Mouse (Mus musculus): ENCODE data around the gene Smad5. TPM values are rescaled to one million over a fixed set of nuclear protein-coding genes. Genes with fewer than 3 reads are reported as not detected.

Smad5 gene
- polyA plus RNA-seq, 1 experiment from 2014 or later, result 3.7 TPM

- DNase-seq, result no peak
These were observed 36.7 kb downstream of the Smad5 start for GRCm38 (mm10) chr13:56739556-56739955.

DNA sequence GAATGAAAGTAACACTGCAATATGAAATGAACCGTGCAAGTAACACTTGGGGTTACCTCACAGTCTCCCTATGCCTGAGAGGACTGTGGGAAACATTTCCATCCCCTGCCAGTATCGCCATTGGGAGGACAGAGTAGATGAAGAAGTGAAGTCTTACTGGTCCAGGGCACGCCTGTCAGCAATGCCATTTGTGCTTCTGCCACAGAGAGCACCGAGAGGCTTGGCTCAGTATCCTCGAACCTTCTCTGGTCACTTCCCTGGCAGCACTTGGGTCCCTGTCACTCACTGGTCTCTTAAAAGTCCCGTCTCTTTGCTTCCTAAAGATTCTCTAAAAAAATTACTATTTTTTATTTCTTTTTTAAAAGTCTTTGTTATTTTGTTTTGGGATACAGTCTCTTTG is 37.7 kb downstream of the Smad5 start:
- DNase-seq, result no peak
- no peak for ATAC-seq (ENCODE audit: low read depth)
- no peak overlapping the region for H3K9ac ChIP-seq

More at GRCm38 (mm10) chr13:56739556-56739955, 36.7 kb downstream of the Smad5 start:
- H3K4me3 ChIP-seq (replicated peaks), result no peak overlapping the region
- no peak overlapping the region for H3K9ac ChIP-seq
- H3K4me1 ChIP-seq (replicated peaks), result peaks cover 9% of the 10 kb centered on the region
- WGBS (ENCODE audit: insufficient replicate concordance), result 79% methylated on average over 5 of the region's 5 CpGs
- no peaks in the 10 kb centered on the region for H3K9me3 ChIP-seq (replicated peaks)
- H3K4me2 ChIP-seq, result no peak overlapping the region
- no peaks in the 10 kb centered on the region for H3K27me3 ChIP-seq
- no peak overlapping the region for H3K27ac ChIP-seq
- H3K36me3 ChIP-seq, result peaks cover 38% of the 10 kb centered on the region
- no peak for ATAC-seq (ENCODE audit: low read depth)

DNA sequence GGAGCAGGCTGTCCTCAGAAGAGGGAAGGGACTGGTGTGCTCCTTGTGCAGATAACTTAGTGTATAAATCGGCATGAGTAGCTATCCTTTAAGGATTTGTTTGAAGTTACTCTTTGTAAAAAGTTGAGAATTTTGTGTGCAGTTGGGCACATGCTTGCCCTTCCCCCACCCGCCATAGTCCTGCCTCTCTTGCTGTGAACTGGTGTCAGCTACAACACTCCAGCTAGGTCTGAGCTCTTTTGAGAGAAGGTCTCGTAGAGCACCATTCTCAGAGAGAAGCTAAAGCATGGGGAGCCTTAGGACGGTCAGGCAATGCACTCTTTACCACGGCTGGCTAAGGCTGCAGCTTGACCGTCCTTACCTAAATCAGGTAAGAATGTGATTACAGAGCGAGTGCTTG is 38.9 kb downstream of the Smad5 start:
- WGBS (ENCODE audit: insufficient replicate concordance), result 74% methylated on average over 7 of the region's 7 CpGs
- Histone ChIP-seq H3K27ac (no peak overlapping the region), H3K27me3 (no peaks in the 10 kb centered on the region), H3K9me3 (replicated peaks) (no peaks in the 10 kb centered on the region), H3K36me3 (peaks cover 31% of the 10 kb centered on the region), H3K4me3 (replicated peaks) (no peak overlapping the region), H3K4me2 (no peak overlapping the region), H3K4me1 (replicated peaks) (0 out of 2 replicates have a peak, but pooled peaks cover under 1% of the 10 kb centered on the region), H3K9ac (no peak overlapping the region)
- no peak for DNase-seq
- no peak for ATAC-seq (ENCODE audit: low read depth)

More for the DNA sequence above, 37.7 kb downstream of the Smad5 start:
- 73% methylated on average over 6 of the region's 6 CpGs for WGBS (ENCODE audit: insufficient replicate concordance)
- no peaks in the 10 kb centered on the region for H3K9me3 ChIP-seq (replicated peaks)
- H3K4me1 ChIP-seq (replicated peaks), result 0 out of 2 replicates have a peak, but pooled peaks cover under 1% of the 10 kb centered on the region
- H3K4me3 ChIP-seq (replicated peaks), result no peak overlapping the region
- no peak overlapping the region for H3K27ac ChIP-seq
- no peak overlapping the region for H3K4me2 ChIP-seq
- no peaks in the 10 kb centered on the region for H3K27me3 ChIP-seq
- H3K36me3 ChIP-seq, result peaks cover 35% of the 10 kb centered on the region

DNA sequence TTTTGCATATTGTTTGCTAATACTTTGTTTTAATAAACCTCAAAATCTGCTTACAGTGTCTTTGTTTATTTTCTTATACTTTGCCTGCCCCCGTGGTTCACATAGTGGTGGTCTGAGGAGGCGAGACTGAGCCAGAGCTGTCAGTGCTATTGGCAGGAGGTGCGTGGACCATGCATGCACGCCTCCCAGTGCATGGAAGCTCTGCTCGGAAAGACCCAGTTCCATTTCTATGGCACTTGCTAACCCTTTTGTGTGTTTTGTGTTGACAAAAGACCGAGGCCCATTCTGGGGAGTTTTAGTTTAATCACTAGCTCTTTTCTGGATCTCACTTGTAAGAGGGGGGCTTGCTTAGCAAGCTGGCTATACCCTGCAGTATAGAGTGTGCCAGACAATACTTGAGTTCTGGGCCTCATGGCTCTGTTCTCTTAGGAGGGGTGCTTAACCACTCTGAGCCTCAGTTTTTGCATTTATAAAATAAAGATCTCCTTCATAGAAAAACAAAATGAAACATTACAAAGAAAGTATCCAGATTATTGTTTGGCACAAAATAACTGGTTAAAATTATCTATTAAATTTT is 39.6 kb downstream of the Smad5 start:
- Histone ChIP-seq H3K27ac (no peak overlapping the region), H3K36me3 (peaks cover 26% of the 10 kb centered on the region), H3K4me3 (replicated peaks) (no peak overlapping the region), H3K9ac (no peak overlapping the region), H3K27me3 (no peaks in the 10 kb centered on the region), H3K9me3 (replicated peaks) (no peaks in the 10 kb centered on the region), H3K4me1 (replicated peaks) (0 out of 2 replicates have a peak, but pooled peaks cover 5% of the 10 kb centered on the region), H3K4me2 (no peak overlapping the region)
- WGBS (ENCODE audit: insufficient replicate concordance), result 78% methylated on average over 6 of the region's 6 CpGs
- no peak for ATAC-seq (ENCODE audit: low read depth)
- no peak for DNase-seq

- no peak overlapping the region for H3K9ac ChIP-seq
- H3K4me2 ChIP-seq, result no peak overlapping the region
- H3K27me3 ChIP-seq, result peaks cover 22% of the 10 kb centered on the region
- no peak for DNase-seq
- 56% methylated on average over 10 of the region's 10 CpGs for WGBS (ENCODE audit: insufficient replicate concordance)
- 0 out of 2 replicates have a peak, but pooled peaks cover 8% of the 10 kb centered on the region for H3K4me1 ChIP-seq (replicated peaks)
- H3K4me3 ChIP-seq (replicated peaks), result no peak overlapping the region
- H3K36me3 ChIP-seq, result no peaks in the 10 kb centered on the region
- no peaks in the 10 kb centered on the region for H3K9me3 ChIP-seq (replicated peaks)
- no peak overlapping the region for H3K27ac ChIP-seq
- ATAC-seq (ENCODE audit: low read depth), result no peak
These were observed 44.1 kb downstream of the Smad5 start for GRCm38 (mm10) chr13:56746739-56747532.

DNA sequence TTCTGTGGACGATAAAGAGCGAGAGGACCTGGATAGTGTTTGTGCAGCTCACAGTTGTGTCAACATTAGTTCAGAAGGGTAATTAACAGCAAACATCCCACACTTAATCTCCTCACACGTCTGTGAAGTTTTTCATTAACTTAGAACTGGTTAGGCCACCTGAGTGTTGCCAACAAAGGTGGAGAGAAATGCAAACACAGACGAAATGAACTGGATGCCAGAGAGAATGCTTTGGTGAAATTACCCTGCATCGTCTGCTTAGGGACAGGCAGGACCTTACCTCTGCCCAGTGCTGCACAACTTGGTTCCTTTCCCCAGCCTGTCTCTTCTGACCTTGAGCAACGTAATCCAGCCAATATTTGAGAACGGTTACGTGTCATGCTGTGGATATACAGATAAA is 44.7 kb downstream of the Smad5 start:
- ATAC-seq (ENCODE audit: low read depth) (no peak), DNase-seq (no peak)
- Histone ChIP-seq H3K36me3 (no peaks in the 10 kb centered on the region), H3K27me3 (peaks cover 28% of the 10 kb centered on the region), H3K9ac (no peak overlapping the region), H3K4me1 (replicated peaks) (peaks cover 9% of the 10 kb centered on the region; the same call in 1 of the 2 replicates), H3K9me3 (replicated peaks) (no peaks in the 10 kb centered on the region), H3K4me3 (replicated peaks) (no peak overlapping the region), H3K4me2 (no peak overlapping the region), H3K27ac (no peak overlapping the region)
- WGBS (ENCODE audit: insufficient replicate concordance), result 42% methylated on average over 8 of the region's 8 CpGs

GRCm38 (mm10) chr13:56749377-56749776 is 46.6 kb downstream of the Smad5 start:
- DNase-seq, result no peak
- H3K9ac ChIP-seq, result no peak overlapping the region
- WGBS (ENCODE audit: insufficient replicate concordance), result 64% methylated on average over 7 of the region's 7 CpGs
- H3K4me1 ChIP-seq (replicated peaks), result peaks cover 19% of the 10 kb centered on the region
- peaks cover 47% of the 10 kb centered on the region for H3K27me3 ChIP-seq
- H3K4me2 ChIP-seq, result no peak overlapping the region
- no peak overlapping the region for H3K4me3 ChIP-seq (replicated peaks)
- H3K36me3 ChIP-seq, result no peaks in the 10 kb centered on the region
- no peak for ATAC-seq (ENCODE audit: low read depth)
- H3K27ac ChIP-seq, result no peak overlapping the region
- H3K9me3 ChIP-seq (replicated peaks), result no peaks in the 10 kb centered on the region

DNA sequence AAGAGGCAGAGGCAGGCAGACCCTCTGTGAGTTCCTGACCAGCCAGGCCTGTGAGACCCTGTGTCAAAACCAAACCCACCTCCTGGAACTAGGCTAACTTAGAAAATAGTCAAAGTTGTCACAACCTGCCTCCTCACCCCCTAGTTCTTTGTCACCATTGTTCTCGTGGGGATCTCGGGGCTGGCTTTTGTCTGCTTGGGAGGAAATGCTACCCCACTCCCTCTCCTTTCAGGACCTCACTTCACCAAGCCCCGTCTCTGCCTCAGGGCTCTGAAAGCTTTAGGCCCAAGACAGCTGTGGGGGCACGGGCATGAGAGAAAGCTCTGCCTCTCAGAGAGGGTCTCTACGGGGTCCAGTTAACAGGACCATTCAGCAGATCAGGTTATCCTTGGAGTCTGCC is 49.0 kb downstream of the Smad5 start:
- no peak for DNase-seq
- H3K9me3 ChIP-seq (replicated peaks), result no peaks in the 10 kb centered on the region
- H3K27me3 ChIP-seq, result peaks cover 71% of the 10 kb centered on the region
- no peak overlapping the region for H3K4me2 ChIP-seq
- no peak for ATAC-seq (ENCODE audit: low read depth)
- 28% methylated on average over 5 of the region's 5 CpGs for WGBS (ENCODE audit: insufficient replicate concordance)
- no peaks in the 10 kb centered on the region for H3K36me3 ChIP-seq
- H3K4me3 ChIP-seq (replicated peaks), result no peak overlapping the region
- H3K27ac ChIP-seq, result no peak overlapping the region
- no peak overlapping the region for H3K9ac ChIP-seq
- H3K4me1 ChIP-seq (replicated peaks), result peaks cover 18% of the 10 kb centered on the region

DNA sequence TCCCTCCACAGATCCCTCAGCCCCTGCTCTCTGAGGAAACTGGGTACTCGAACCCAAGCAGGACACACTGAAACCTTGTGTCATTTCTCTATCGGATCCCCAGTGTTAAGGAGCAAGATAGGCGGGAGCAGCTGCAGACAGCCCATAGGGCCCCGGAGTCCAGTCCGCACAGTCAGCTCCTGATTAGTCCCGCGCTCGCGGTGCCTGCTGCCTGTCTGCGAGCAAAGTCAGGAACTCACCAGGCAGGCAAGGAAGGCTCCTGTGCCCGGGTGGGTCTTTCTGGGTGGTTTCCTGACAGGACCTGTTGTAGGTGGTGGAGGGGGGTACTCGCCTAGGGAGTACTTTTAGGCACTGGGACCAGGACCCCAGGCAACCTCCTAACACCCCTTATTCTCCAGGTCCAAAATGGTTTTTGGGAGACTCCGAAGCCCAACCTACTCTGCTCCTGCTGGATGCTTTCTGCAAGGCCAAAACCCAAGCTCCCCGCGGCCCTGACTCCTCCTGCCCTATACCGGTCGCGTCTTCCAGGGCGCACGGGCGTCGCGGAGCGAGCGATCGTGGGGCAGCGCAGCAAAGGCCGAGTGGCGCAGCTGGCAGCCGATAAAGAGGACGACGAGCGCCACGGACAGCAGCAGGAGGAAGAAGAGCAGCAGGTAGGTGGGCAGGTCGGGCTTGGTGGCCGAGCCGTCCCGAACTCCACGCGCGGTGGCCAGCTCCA is 49.8 kb downstream of the Smad5 start:
- no peak overlapping the region for H3K27ac ChIP-seq
- H3K9me3 ChIP-seq (replicated peaks), result no peaks in the 10 kb centered on the region
- H3K4me2 ChIP-seq, result peak overlapping the region; percentile 58
- peaks cover 12% of the 10 kb centered on the region for H3K4me1 ChIP-seq (replicated peaks)
- WGBS (ENCODE audit: insufficient replicate concordance), result 5% methylated on average over 41 of the region's 41 CpGs
- H3K27me3 ChIP-seq, result peaks cover 75% of the 10 kb centered on the region
- no peaks in the 10 kb centered on the region for H3K36me3 ChIP-seq
- ATAC-seq (ENCODE audit: low read depth) (no peak), DNase-seq (no peak)
- H3K9ac ChIP-seq, result no peak overlapping the region
- peak overlapping the region; percentile 43 for H3K4me3 ChIP-seq (replicated peaks)

DNA sequence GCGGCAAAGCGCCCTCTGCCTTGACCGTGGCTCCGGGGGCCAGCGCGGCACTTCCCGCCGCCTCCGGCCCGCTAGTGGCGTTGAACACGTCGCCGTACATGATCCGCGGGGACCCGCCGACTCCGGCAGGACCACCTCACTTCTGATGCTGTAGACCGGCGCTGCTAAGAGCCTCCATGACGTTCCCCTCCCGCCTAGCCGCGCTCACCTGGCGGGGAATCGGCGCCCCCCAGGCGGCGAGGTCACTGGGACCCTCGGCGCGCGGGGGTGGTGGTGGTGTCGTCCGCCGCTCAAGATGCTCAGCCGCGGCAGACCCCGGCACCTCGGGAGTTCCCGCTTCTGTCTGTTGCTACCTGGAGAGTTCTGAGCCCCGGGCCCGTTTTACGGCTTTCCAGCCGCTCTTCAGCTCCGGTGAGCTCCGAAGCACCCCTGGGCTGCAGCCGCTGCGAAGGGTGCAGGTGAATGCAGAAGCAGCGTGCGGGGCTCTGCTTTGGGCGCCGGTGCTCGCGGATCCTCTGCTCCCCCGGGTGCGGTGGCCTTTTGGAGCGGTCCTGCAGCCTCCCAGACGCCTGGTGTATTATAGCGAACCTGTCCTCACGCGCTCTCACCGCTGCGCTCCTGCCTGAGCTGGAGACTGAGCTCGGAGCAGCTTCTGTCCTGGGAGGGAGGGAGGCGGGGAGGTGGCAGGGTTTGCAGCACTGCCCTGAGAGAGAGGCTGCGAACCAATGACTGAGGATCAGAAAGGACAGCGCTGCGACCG is 50.6 kb downstream of the Smad5 start, which contains the start of gene Gm45623:
Gene Gm45623 (minus strand): TSS at position 636 of the 760 bp plus-strand sequence.
- WGBS (ENCODE audit: insufficient replicate concordance), result 2% methylated on average over 71 of the region's 71 CpGs
- peaks cover 75% of the 10 kb centered on the region for H3K27me3 ChIP-seq
- peak within 1 kb of the TSS; percentile 43 for H3K4me3 ChIP-seq (replicated peaks)
- H3K9ac ChIP-seq, result no peak within 1 kb of the TSS
- no peaks in the 10 kb centered on the region for H3K36me3 ChIP-seq
- H3K4me2 ChIP-seq, result peak within 1 kb of the TSS; percentile 58
- no peaks in the 10 kb centered on the region for H3K9me3 ChIP-seq (replicated peaks)
- ATAC-seq (ENCODE audit: low read depth) (no peak), DNase-seq (no peak)
- no peak within 1 kb of the TSS for H3K27ac ChIP-seq
- H3K4me1 ChIP-seq (replicated peaks), result peaks cover 12% of the 10 kb centered on the region

DNA sequence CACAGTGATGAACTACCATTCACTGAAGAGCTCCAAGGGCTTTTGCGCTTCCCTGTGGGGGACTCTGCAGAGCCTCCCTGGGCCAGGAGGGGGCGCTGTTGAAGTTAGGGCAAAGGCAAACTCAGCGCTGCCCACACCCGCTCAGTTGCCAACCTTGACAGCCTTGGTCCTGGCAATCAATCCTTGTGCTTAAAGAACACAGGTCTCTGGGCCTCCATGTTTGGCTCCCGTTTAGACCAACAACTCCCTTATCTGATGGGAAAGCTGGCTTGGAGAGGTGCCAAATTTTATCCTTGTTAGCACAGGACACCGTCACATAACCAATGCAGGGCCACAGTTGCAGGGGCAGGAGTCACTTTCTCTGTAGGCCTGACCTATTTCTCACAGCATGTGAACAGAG is 53.1 kb downstream of the Smad5 start:
- H3K27ac ChIP-seq, result no peak overlapping the region
- no peak for DNase-seq
- H3K9me3 ChIP-seq (replicated peaks), result no peaks in the 10 kb centered on the region
- H3K4me2 ChIP-seq, result no peak overlapping the region
- no peak overlapping the region for H3K9ac ChIP-seq
- ATAC-seq (ENCODE audit: low read depth), result peak; percentile 14; the same call in 1 of the 2 replicates
- 46% methylated on average over 6 of the region's 6 CpGs for WGBS (ENCODE audit: insufficient replicate concordance)
- H3K4me3 ChIP-seq (replicated peaks), result no peak overlapping the region
- H3K36me3 ChIP-seq, result no peaks in the 10 kb centered on the region
- peaks cover 12% of the 10 kb centered on the region for H3K4me1 ChIP-seq (replicated peaks)
- peaks cover 64% of the 10 kb centered on the region for H3K27me3 ChIP-seq
